Mouse (Mus musculus): ENCODE data around the gene Gsto2.

DNA sequence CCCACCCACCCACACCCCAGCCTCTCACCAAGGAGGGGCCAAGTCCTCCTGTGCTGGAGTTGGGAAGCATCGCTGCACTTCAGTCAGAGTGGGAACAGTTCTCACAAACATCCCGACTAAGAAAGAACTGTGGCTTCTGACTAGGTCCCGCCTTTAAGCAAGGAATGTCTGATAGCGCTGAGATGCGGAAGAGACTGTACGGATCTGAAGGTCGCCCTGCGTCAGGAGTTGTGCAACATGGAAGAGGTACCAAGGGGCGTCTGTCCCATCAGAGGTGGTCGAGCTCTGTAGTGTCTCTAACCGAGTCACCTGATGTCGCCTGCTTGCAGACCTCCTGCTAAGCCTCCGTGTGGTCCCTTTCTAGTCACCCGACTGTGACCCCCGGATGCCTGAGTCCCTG, 10.9 kb downstream of the Gsto2 start:
- TF ChIP-seq TAL1 (IDR thresholded peaks at IDR 0.05; ENCODE audit: low read length) (no peak), GATA1 (IDR thresholded peaks at IDR 0.05; ENCODE audit: low read length) (no peak)

Measured in erythroblast, embryonic 14.5 days (primary cell).